Mouse (Mus musculus) ES-Bruce4 (cell line): ENCODE data around the gene Coasy.

Source experiments
- CTCF ChIP-seq: IDR thresholded peaks from one replicate; pipeline ENCODE4 v1.8.1; 2011; ENCODE audit warnings: low read depth, low read length
- EP300 ChIP-seq: IDR thresholded peaks from 2 replicates; pipeline ENCODE4 v1.6.1; 2011; ENCODE audit warnings: low read depth, low read length; ENCODE audit not compliant: insufficient read depth
- POLR2A ChIP-seq: IDR thresholded peaks from one replicate; pipeline ENCODE4 v1.8.1; 2011; ENCODE audit warnings: low read length; ENCODE audit not compliant: insufficient read depth

- TF ChIP-seq CTCF (no peak), EP300 (no peak), POLR2A (no peak)
Observed at GRCm38 (mm10) chr11:101085617-101086322, 3.4 kb downstream of the Coasy start.
